Mouse (Mus musculus): ENCODE measurements around the gene Eno2. TPM values are rescaled to one million over a fixed set of nuclear protein-coding genes. Genes with fewer than 3 reads are reported as not detected.
"Not testable (repeated sequence)": the region's sequence is repeated elsewhere in the genome, so short reads cannot be mapped to it uniquely, and the experiment has no call there.

The Eno2 gene
- polyA plus RNA-seq, 3 experiments from 2014 or later, result 3.5 to 23.1 (median 12.8) TPM

- ATAC-seq, result peak; percentile 72
Measured at GRCm38 (mm10) chr6:124805341-124806321, 36.2 kb upstream of the Eno2 start.

- no peak for ATAC-seq
Measured at GRCm38 (mm10) chr6:124804341-124804740, 34.9 kb upstream of the Eno2 start.

- ATAC-seq, result not testable (repeated sequence)
Measured at GRCm38 (mm10) chr6:124803691-124804090, 34.2 kb upstream of the Eno2 start.

- ATAC-seq, result no peak
Measured at GRCm38 (mm10) chr6:124803061-124803460, 33.6 kb upstream of the Eno2 start.

- not testable (repeated sequence) for ATAC-seq
Measured at GRCm38 (mm10) chr6:124802400-124802799, 32.9 kb upstream of the Eno2 start.

GRCm38 (mm10) chr6:124796200-124796599 lies 26.7 kb upstream of the Eno2 start:
- ATAC-seq, result no peak

- ATAC-seq, result no peak
Measured at GRCm38 (mm10) chr6:124795781-124796180, 26.3 kb upstream of the Eno2 start.

GRCm38 (mm10) chr6:124791911-124792310 lies 22.4 kb upstream of the Eno2 start:
- no peak for ATAC-seq

GRCm38 (mm10) chr6:124790121-124790520 lies 20.6 kb upstream of the Eno2 start:
- ATAC-seq, result no peak

GRCm38 (mm10) chr6:124789519-124789918 lies 20.0 kb upstream of the Eno2 start:
- no peak for ATAC-seq

GRCm38 (mm10) chr6:124787722-124788121 lies 18.2 kb upstream of the Eno2 start:
- no peak for ATAC-seq

- ATAC-seq, result no peak
Measured at GRCm38 (mm10) chr6:124786756-124787420, 17.4 kb upstream of the Eno2 start.

GRCm38 (mm10) chr6:124782436-124782835 lies 13.0 kb upstream of the Eno2 start:
- ATAC-seq, result peak; percentile 75

GRCm38 (mm10) chr6:124780917-124781316 lies 11.4 kb upstream of the Eno2 start:
- ATAC-seq, result no peak

GRCm38 (mm10) chr6:124779984-124780416 lies 10.5 kb upstream of the Eno2 start:
- peak; percentile 19 for ATAC-seq

- peak; percentile 90 for ATAC-seq
Measured at GRCm38 (mm10) chr6:124779222-124779983, 9.9 kb upstream of the Eno2 start, which contains the start of gene Lrrc23. Gene Lrrc23, minus strand, starts transcription at chr6:124779727.

GRCm38 (mm10) chr6:124770511-124770910 lies 1.0 kb upstream of the Eno2 start:
- no peak for ATAC-seq

GRCm38 (mm10) chr6:124770013-124770412 lies 540 bp upstream of the Eno2 start:
- no peak for ATAC-seq

- no peak for ATAC-seq
Measured at GRCm38 (mm10) chr6:124768704-124769044, 799 bp downstream of the Eno2 start.

GRCm38 (mm10) chr6:124767920-124768703 lies 1.4 kb downstream of the Eno2 start:
- peak; percentile 26 for ATAC-seq

- no peak for ATAC-seq
Measured at GRCm38 (mm10) chr6:124767536-124767919, 1.9 kb downstream of the Eno2 start.

GRCm38 (mm10) chr6:124765951-124766350 lies 3.5 kb downstream of the Eno2 start:
- no peak for ATAC-seq

Data from inflammation-experienced regulatory T-cells, adult 6 months (primary cell).